Mouse (Mus musculus): ENCODE data around the gene Higd1a. TPM values are rescaled to one million over a fixed set of nuclear protein-coding genes. Genes with fewer than 3 reads are reported as not detected.

The Higd1a gene
- total and polyA plus RNA-seq, 2 experiments from 2014 or later, result 85.4 to 332 TPM

DNA sequence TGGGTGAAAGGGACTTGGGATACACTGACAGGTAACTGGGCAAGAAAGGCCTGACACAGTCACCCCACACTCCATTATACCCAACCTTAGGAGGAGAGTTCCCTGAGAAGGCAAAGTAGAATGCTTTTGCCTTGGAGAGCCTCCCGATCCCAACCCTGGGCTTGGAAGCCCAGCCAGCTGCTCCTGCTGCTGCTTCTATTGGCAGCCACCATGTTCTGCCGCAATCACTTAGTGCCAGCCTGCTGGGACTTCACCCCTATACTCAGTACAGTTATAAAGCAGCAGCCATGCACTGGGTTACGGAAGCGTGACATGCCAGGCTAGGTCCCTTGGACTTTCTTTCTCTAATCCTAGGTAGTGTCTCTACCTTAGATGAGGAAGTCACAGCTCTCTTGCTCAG lies 11.0 kb downstream of the Higd1a start:
- H3K9ac ChIP-seq (replicated peaks; ENCODE audit: low read depth, low read length), result no peak overlapping the region
- H3K27ac ChIP-seq (ENCODE audit: low read depth), result no peak overlapping the region
- DNase-seq (ENCODE audit: low spot score) (no peak), ATAC-seq (ENCODE audit: insufficient read depth, low read depth) (no peak)
- 90% methylated on average over 4 of the region's 4 CpGs for WGBS
- H3K4me1 ChIP-seq (ENCODE audit: control insufficient read depth, insufficient read depth), result no peaks in the 10 kb centered on the region
- no peak for TF ChIP-seq CTCF (IDR thresholded peaks at IDR 0.05; ENCODE audit: low read depth)
- TF ChIP-seq EP300 (IDR thresholded peaks at IDR 0.05; ENCODE audit: low read depth), result no peak
- no peaks in the 10 kb centered on the region for H3K27me3 ChIP-seq (ENCODE audit: control insufficient read depth, insufficient read depth, low read length)
- H3K4me3 ChIP-seq (ENCODE audit: low read depth, low read length), result no peak overlapping the region
- H3K9me3 ChIP-seq (replicated peaks; ENCODE audit: control insufficient read depth, low read length), result no peaks in the 10 kb centered on the region
- H3K36me3 ChIP-seq (replicated peaks; ENCODE audit: control insufficient read depth, insufficient read depth, low read length), result peaks cover 58% of the 10 kb centered on the region
- no peak overlapping the region for H3K4me2 ChIP-seq (ENCODE audit: low read depth, low read length)

DNA sequence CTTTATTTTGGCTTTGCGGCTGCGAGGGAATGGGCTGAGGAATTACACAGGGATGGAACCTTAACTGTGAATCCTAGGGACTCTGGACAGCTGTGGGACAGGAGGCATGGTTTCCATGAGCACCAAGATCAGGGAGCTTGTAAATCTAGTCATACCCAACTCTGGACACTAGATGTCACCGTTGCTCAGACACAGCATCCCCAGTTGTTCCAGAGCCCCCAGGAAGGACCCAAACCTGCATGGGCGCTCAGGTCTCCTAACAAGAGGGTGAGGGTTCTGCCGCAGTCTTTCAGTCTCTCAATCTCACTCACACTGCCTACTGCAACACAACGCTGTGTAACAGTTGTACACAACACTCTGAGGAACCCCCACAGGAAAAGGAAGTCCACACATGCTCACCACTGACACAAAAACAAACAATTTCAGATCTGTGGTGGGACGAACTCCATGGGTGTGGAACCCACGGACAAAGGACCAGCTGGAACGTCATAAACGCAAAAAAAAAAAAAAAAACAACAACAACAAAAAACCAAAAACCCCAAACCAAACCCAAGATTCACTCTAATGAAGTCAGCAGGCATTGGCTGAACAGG lies 11.5 kb downstream of the Higd1a start:
- Histone ChIP-seq H3K4me2 (ENCODE audit: low read depth, low read length) (no peak overlapping the region), H3K36me3 (replicated peaks; ENCODE audit: control insufficient read depth, insufficient read depth, low read length) (peaks cover 53% of the 10 kb centered on the region), H3K9ac (replicated peaks; ENCODE audit: low read depth, low read length) (no peak overlapping the region), H3K4me3 (ENCODE audit: low read depth, low read length) (no peak overlapping the region), H3K27ac (ENCODE audit: low read depth) (no peak overlapping the region), H3K27me3 (ENCODE audit: control insufficient read depth, insufficient read depth, low read length) (no peaks in the 10 kb centered on the region), H3K4me1 (ENCODE audit: control insufficient read depth, insufficient read depth) (no peaks in the 10 kb centered on the region), H3K9me3 (replicated peaks; ENCODE audit: control insufficient read depth, low read length) (no peaks in the 10 kb centered on the region)
- peak; percentile 69 for TF ChIP-seq CTCF (IDR thresholded peaks at IDR 0.05; ENCODE audit: low read depth)
- no peak for TF ChIP-seq EP300 (IDR thresholded peaks at IDR 0.05; ENCODE audit: low read depth)
- DNase-seq (ENCODE audit: low spot score), result no peak
- ATAC-seq (ENCODE audit: insufficient read depth, low read depth), result peak; percentile 36; the same call in 1 of the 2 replicates
- WGBS, result 37% methylated on average over 10 of the region's 10 CpGs

DNA sequence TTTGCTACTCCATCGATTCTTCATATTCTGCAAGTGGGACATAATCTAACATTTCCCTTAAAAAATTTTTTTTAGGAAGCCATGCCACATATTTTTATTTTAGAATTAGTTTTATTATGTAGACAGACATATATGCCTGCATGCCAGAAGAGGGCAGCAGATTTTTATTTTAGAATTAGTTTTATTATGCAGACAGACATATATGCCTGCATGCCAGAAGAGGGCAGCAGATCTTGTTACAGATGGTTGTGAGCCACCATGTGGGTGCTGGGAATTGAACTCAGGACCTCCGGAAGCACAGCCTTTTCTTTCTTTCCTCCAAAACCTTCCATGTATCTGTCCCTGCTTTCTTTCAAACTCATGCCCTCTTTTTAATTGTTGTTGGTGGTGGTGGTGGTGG lies 15.2 kb downstream of the Higd1a start:
- H3K9ac ChIP-seq (replicated peaks; ENCODE audit: low read depth, low read length), result no peak overlapping the region
- no peaks in the 10 kb centered on the region for H3K27me3 ChIP-seq (ENCODE audit: control insufficient read depth, insufficient read depth, low read length)
- WGBS, result 91% methylated on average over 2 of the region's 2 CpGs
- no peak overlapping the region for H3K27ac ChIP-seq (ENCODE audit: low read depth)
- no peaks in the 10 kb centered on the region for H3K9me3 ChIP-seq (replicated peaks; ENCODE audit: control insufficient read depth, low read length)
- DNase-seq (ENCODE audit: low spot score), result no peak
- H3K4me2 ChIP-seq (ENCODE audit: low read depth, low read length), result no peak overlapping the region
- H3K4me1 ChIP-seq (ENCODE audit: control insufficient read depth, insufficient read depth), result peaks cover 4% of the 10 kb centered on the region; the same call in 1 of the 2 replicates
- H3K4me3 ChIP-seq (ENCODE audit: low read depth, low read length), result no peak overlapping the region
- peaks cover 16% of the 10 kb centered on the region for H3K36me3 ChIP-seq (replicated peaks; ENCODE audit: control insufficient read depth, insufficient read depth, low read length)
- TF ChIP-seq EP300 (IDR thresholded peaks at IDR 0.05; ENCODE audit: low read depth) (no peak), CTCF (IDR thresholded peaks at IDR 0.05; ENCODE audit: low read depth) (peak; percentile 29)
- ATAC-seq (ENCODE audit: insufficient read depth, low read depth), result no peak

DNA sequence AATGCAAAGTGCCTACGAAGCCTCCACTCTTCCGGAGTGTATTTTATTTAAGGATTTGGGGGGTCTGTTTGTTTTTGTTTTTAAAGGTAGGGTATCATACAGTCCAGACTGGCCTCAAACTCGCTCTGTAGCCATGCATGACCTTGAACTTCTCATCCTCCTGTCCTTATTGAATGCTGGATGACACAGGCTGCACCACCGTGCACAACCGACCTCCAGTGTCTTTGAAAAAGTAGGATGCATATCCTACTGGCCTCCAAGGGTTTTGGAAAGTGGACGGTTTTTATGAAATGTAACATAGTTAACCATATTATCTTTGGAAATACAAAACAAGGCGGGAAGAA lies 18.6 kb downstream of the Higd1a start:
- no peak for TF ChIP-seq EP300 (IDR thresholded peaks at IDR 0.05; ENCODE audit: low read depth)
- TF ChIP-seq CTCF (IDR thresholded peaks at IDR 0.05; ENCODE audit: low read depth), result no peak
- ATAC-seq (ENCODE audit: insufficient read depth, low read depth), result peak; percentile 29; the same call in 1 of the 2 replicates

DNA sequence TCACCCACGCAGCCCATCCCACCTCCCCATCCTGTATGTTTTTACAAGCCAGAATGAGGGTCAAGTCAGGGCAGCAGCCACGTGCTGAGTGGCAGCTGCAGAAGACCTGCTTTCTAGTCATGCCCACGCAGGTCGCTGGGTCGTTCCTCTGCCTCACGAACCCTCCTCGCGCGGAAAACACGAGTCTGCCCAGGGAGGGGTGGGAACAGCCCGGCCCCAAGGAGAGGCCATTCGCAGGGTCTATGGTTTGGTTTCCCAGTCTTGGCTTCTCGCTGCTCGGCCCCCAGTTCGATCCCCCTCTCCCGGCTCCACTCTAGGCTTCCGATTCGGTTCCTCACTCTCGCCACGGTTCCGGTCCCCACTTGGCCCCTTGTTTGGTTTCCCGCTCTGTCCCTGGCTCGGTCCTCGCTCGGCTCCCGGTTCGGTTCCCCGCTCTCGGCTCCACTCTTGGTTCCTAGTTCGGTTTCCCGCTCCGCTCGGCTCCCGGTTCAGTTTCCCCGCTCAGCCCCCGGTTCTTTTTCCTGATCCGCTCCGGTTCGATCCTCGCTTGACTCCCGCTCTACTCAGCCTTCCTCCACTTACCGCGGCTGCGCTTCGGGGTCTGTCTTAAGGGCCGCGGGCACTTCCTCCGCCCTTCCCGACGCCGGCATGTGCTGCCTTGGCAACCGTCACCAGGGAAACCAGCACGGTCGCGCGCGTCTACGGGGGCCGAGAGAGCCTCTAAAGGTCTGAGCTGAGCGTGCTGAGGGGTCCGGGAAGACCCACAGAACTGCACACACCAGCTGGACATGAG lies 19.1 kb downstream of the Higd1a start, which contains the start of gene Ccdc13:
TSS of gene Ccdc13 (minus strand) at position 633 of the 793 bp plus-strand sequence.
- H3K36me3 ChIP-seq (replicated peaks; ENCODE audit: control insufficient read depth, insufficient read depth, low read length), result no peaks in the 10 kb centered on the region

More for the DNA sequence above, 18.6 kb downstream of the Higd1a start:
- Histone ChIP-seq H3K27ac (ENCODE audit: low read depth) (no peak overlapping the region), H3K9ac (replicated peaks; ENCODE audit: low read depth, low read length) (no peak overlapping the region), H3K9me3 (replicated peaks; ENCODE audit: control insufficient read depth, low read length) (no peaks in the 10 kb centered on the region), H3K4me3 (ENCODE audit: low read depth, low read length) (peak overlapping the region; percentile 51), H3K36me3 (replicated peaks; ENCODE audit: control insufficient read depth, insufficient read depth, low read length) (no peaks in the 10 kb centered on the region), H3K4me2 (ENCODE audit: low read depth, low read length) (peak overlapping the region; percentile 80), H3K27me3 (ENCODE audit: control insufficient read depth, insufficient read depth, low read length) (no peaks in the 10 kb centered on the region), H3K4me1 (ENCODE audit: control insufficient read depth, insufficient read depth) (peaks cover 4% of the 10 kb centered on the region; the same call in 1 of the 2 replicates)
- no peak for DNase-seq (ENCODE audit: low spot score)
- WGBS, result 34% methylated on average over 7 of the region's 7 CpGs

More for the DNA sequence above, 19.1 kb downstream of the Higd1a start, which contains the start of gene Ccdc13:
- peak within 1 kb of the TSS; percentile 80 for H3K4me2 ChIP-seq (ENCODE audit: low read depth, low read length)
- H3K4me1 ChIP-seq (ENCODE audit: control insufficient read depth, insufficient read depth), result peaks cover 4% of the 10 kb centered on the region; the same call in 1 of the 2 replicates
- H3K9me3 ChIP-seq (replicated peaks; ENCODE audit: control insufficient read depth, low read length), result no peaks in the 10 kb centered on the region
- DNase-seq (ENCODE audit: low spot score), result peak; percentile 45
- WGBS, result 7% methylated on average over 61 of the region's 61 CpGs
- H3K9ac ChIP-seq (replicated peaks; ENCODE audit: low read depth, low read length), result no peak within 1 kb of the TSS; the same call in 1 of the 2 replicates
- no peak within 1 kb of the TSS for H3K27ac ChIP-seq (ENCODE audit: low read depth)
- TF ChIP-seq CTCF (IDR thresholded peaks at IDR 0.05; ENCODE audit: low read depth), result no peak
- no peak for TF ChIP-seq EP300 (IDR thresholded peaks at IDR 0.05; ENCODE audit: low read depth)
- peak within 1 kb of the TSS; percentile 51 for H3K4me3 ChIP-seq (ENCODE audit: low read depth, low read length)
- no peaks in the 10 kb centered on the region for H3K27me3 ChIP-seq (ENCODE audit: control insufficient read depth, insufficient read depth, low read length)
- peak; percentile 85 for ATAC-seq (ENCODE audit: insufficient read depth, low read depth)

All from heart, postnatal 0 days (tissue).